Mouse (Mus musculus) forebrain, embryonic 11.5 days (tissue): ENCODE measurements around the gene Gpn2. TPM values are rescaled to one million over a fixed set of nuclear protein-coding genes. Genes with fewer than 3 reads are reported as not detected.
A peak's percentile ranks its signal among the peaks of the same experiment; 100 is the strongest.

ENCODE experiments used
- ATAC-seq: fragments of 200-750 bp; cut with Nextera tagmentation; replicated peaks from 2 replicates; pipeline ENCODE4 v1.8.0; 2017; ENCODE audit warnings: moderate TSS enrichment; ENCODE audit not compliant: low FRiP score
- DNase-seq: peaks from one replicate; pipeline ENCODE4 v3.0.0-alpha.2; 2017; ENCODE audit warnings: low spot score
- H3K27ac ChIP-seq: fragments of 300-500 bp; sonication (generic); 2 replicates; pipeline ENCODE4 v1.5.1; 2014; ENCODE audit warnings: low read depth, low read length
- H3K27me3 ChIP-seq: fragments of 300-500 bp; sonication (generic); 2 replicates; pipeline ENCODE4 v1.6.1; 2014; ENCODE audit warnings: mild to moderate bottlenecking, low read length, mixed read lengths; ENCODE audit not compliant: control insufficient read depth, insufficient read depth
- H3K36me3 ChIP-seq: fragments of 300-500 bp; sonication (generic); 2 replicates; pipeline ENCODE4 v1.6.1; 2014; ENCODE audit warnings: mild to moderate bottlenecking, low read length, moderate library complexity, mixed read lengths; ENCODE audit not compliant: control insufficient read depth, insufficient read depth
- H3K4me1 ChIP-seq: fragments of 300-500 bp; sonication (generic); replicated peaks from 2 replicates; pipeline ENCODE4 v1.6.1; 2014; ENCODE audit warnings: low read length, mixed read lengths; ENCODE audit not compliant: control insufficient read depth, insufficient read depth
- H3K4me2 ChIP-seq: fragments of 300-500 bp; sonication (generic); 2 replicates; pipeline ENCODE4 v1.6.1; 2014; ENCODE audit warnings: low read depth, mild to moderate bottlenecking, low read length, moderate library complexity, mixed read lengths; ENCODE audit not compliant: severe bottlenecking
- H3K4me3 ChIP-seq: fragments of 300-500 bp; sonication (generic); 2 replicates; pipeline ENCODE4 v1.5.1; 2014; ENCODE audit warnings: low read depth, low read length
- H3K9ac ChIP-seq: fragments of 300-500 bp; sonication (generic); 2 replicates; pipeline ENCODE4 v1.6.1; 2014; ENCODE audit warnings: low read length
- H3K9me3 ChIP-seq: fragments of 300-500 bp; sonication (generic); 2 replicates; pipeline ENCODE4 v1.6.1; 2016; ENCODE audit warnings: low read length, mixed read lengths; ENCODE audit not compliant: control insufficient read depth
- WGBS: fragments of 180-500 bp; shearing (Covaris S2); extraction: QIAGEN DNeasy Blood & Tissue Kit; methylation state at CpG from one replicate; pipeline ENCODE4 v1.1.7; 2014; 5-methylcytosine and 5-hydroxymethylcytosine counted together
- microRNA-seq: library from miRNA; unstranded; fragments of <30 nt; microRNA quantifications from one replicate; pipeline ENCODE4, GENCODE M21; 2016; ENCODE audit not compliant: insufficient number of aligned reads
- polyA plus RNA-seq: library from polyadenylated mRNA; unstranded; fragments of >200 nt; fragmentation: Nextera tagmentation; extraction: Ambion mirVana; gene quantifications from 2 replicates; pipeline ENCODE4 v1.2.1, GENCODE M21; 2014

Gene Gpn2
- polyA plus RNA-seq, 1 experiment from 2014 or later, result 28.6 TPM

- ATAC-seq, result no peak
- H3K9ac ChIP-seq, result no peak overlapping the region
- WGBS, result 85% methylated on average over 14 of the region's 14 CpGs
These were observed 47.1 kb downstream of the Gpn2 start for GRCm38 (mm10) chr4:133631071-133631768.

GRCm38 (mm10) chr4:133631769-133632411 lies 47.7 kb downstream of the Gpn2 start:
- no peak for ATAC-seq
- Histone ChIP-seq H3K36me3 (no peaks in the 10 kb centered on the region), H3K4me2 (peak overlapping the region; percentile 97), H3K9me3 (no peaks in the 10 kb centered on the region), H3K4me1 (no peaks in the 10 kb centered on the region; the same call in 1 of the 2 replicates), H3K27ac (no peak overlapping the region), H3K4me3 (peak overlapping the region; percentile 90), H3K27me3 (no peaks in the 10 kb centered on the region), H3K9ac (peak overlapping the region; percentile 93)
- 55% methylated on average over 9 of the region's 9 CpGs for WGBS
- DNase-seq, result no peak

More at GRCm38 (mm10) chr4:133631071-133631768, 47.1 kb downstream of the Gpn2 start:
- Histone ChIP-seq H3K4me3 (no peak overlapping the region), H3K4me1 (no peaks in the 10 kb centered on the region; the same call in 1 of the 2 replicates), H3K9me3 (no peaks in the 10 kb centered on the region), H3K36me3 (no peaks in the 10 kb centered on the region), H3K4me2 (no peak overlapping the region), H3K27me3 (no peaks in the 10 kb centered on the region), H3K27ac (no peak overlapping the region)
- no peak for DNase-seq

GRCm38 (mm10) chr4:133632483-133633327 lies 48.5 kb downstream of the Gpn2 start:
- peak; percentile 79 for DNase-seq
- peak; percentile 49; the same call in 1 of the 2 replicates for ATAC-seq
- H3K27me3 ChIP-seq, result no peaks in the 10 kb centered on the region
- H3K9ac ChIP-seq, result peak overlapping the region; percentile 93
- H3K36me3 ChIP-seq, result no peaks in the 10 kb centered on the region
- under 1% methylated on average over 54 of the region's 69 CpGs for WGBS
- peak overlapping the region; percentile 90 for H3K4me3 ChIP-seq
- H3K4me2 ChIP-seq, result peak overlapping the region; percentile 97
- H3K9me3 ChIP-seq, result no peaks in the 10 kb centered on the region
- no peaks in the 10 kb centered on the region; the same call in 1 of the 2 replicates for H3K4me1 ChIP-seq
- no peak overlapping the region; the same call in 1 of the 2 replicates for H3K27ac ChIP-seq

DNA sequence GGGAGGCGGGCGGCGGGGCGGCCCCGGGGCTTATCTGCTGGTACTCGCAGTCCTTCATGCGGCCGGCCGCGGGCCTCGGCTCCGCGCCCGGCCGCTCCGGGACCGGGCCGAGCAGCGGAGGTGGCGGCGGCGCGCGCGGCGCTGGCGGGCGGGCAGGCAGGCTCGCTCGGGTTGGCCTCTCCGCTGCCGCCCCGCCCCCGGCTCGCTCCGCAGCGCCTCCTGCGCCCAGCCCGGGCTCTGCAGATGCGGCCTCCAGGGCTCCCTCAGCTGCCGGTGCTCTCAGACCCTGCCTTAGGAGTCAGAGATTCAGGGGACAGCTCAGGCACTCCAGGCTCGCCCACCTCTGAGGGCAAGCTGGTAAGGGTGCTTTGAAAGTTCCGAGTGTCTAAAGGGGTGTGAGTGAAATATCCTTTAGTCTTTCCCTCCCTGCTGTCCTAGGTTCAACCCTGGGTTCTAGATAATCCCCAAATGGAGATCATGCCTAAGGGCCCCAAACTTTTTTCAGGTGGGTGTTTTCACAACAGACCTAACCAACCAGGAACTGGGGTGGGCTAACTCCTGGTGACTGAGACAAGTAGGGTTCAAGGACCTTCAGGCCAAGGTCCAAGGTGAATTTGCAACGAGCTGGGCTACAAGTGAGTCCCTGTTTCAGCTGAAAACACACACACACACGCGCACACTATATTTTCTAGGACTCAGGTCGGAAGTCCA lies 49.3 kb downstream of the Gpn2 start:
- ATAC-seq, result peak; percentile 85
- Histone ChIP-seq H3K27ac (no peak overlapping the region; the same call in 1 of the 2 replicates), H3K9me3 (no peaks in the 10 kb centered on the region), H3K4me3 (peak overlapping the region; percentile 90), H3K27me3 (no peaks in the 10 kb centered on the region), H3K4me2 (peak overlapping the region; percentile 97; the same call in 1 of the 2 replicates), H3K9ac (peak overlapping the region; percentile 93), H3K36me3 (no peaks in the 10 kb centered on the region), H3K4me1 (no peaks in the 10 kb centered on the region; the same call in 1 of the 2 replicates)
- DNase-seq, result peak; percentile 94
- WGBS, result 11% methylated on average over 31 of the region's 47 CpGs

DNA sequence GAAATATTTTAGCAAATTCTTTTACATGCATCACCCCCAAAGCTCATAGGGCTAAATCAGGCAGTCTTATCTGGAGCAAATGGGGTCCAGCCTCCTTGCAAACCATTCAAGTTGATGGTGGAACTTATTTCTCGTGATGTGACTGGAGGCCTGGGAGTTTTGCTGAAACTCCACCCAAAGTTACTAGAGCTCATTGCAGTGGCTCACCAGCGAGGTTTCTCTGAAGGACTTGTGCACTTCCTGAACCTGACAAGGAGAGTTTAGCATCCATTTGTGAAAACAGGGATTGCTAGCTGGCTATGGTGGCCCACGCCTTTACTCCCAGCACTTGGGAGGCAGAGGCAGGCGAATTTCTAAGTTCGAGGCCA lies 49.9 kb downstream of the Gpn2 start:
- ATAC-seq, result no peak
- Histone ChIP-seq H3K27me3 (no peaks in the 10 kb centered on the region), H3K9ac (no peak overlapping the region), H3K4me1 (no peaks in the 10 kb centered on the region; the same call in 1 of the 2 replicates), H3K36me3 (no peaks in the 10 kb centered on the region), H3K4me3 (no peak overlapping the region), H3K4me2 (no peak overlapping the region), H3K27ac (no peak overlapping the region), H3K9me3 (no peaks in the 10 kb centered on the region)
- 81% methylated on average over 5 of the region's 5 CpGs for WGBS
- no peak for DNase-seq

Small RNAs within 50 kb of the gene (microRNA-seq; reads per million reads assigned to microRNA genes)
- not detected for gene Gm23158

Other genes starting within 250 kb of the Gpn2 start
- 21.0 and 24.7 TPM in 2 replicates for gene Wdtc1, start 230.9 kb upstream of the Gpn2 start, polyA plus RNA-seq
- gene Slc9a1, start 214.7 kb upstream of the Gpn2 start, polyA plus RNA-seq, result 7.4 and 9.4 TPM in 2 replicates
- gene Tent5b, start 104.2 kb upstream of the Gpn2 start, polyA plus RNA-seq, result 0.76 and 0.80 TPM in 2 replicates
- gene Trnp1, start 85.8 kb upstream of the Gpn2 start, polyA plus RNA-seq, result 1.8 and 1.9 TPM in 2 replicates
- gene Kdf1, start 65.4 kb upstream of the Gpn2 start, polyA plus RNA-seq, result 1.1 and 2.1 TPM in 2 replicates
- gene Nudc, start 38.4 kb upstream of the Gpn2 start, polyA plus RNA-seq, result 348 and 363 TPM in 2 replicates
- 0.16 TPM in 1 of 2 replicates, not detected in the other for gene Nr0b2, start 31.0 kb upstream of the Gpn2 start, polyA plus RNA-seq
- gene Gpatch3, start 9.6 kb upstream of the Gpn2 start, polyA plus RNA-seq, result 9.2 and 9.3 TPM in 2 replicates
- gene Sfn, start 17.8 kb downstream of the Gpn2 start, polyA plus RNA-seq, result 11.6 and 15.7 TPM in 2 replicates
- gene Zdhhc18, start 65.8 kb downstream of the Gpn2 start, polyA plus RNA-seq, result 4.8 and 6.3 TPM in 2 replicates
- 17.2 and 17.8 TPM in 2 replicates for gene Pigv, start 88.3 kb downstream of the Gpn2 start, polyA plus RNA-seq
- gene Arid1a, start 172.4 kb downstream of the Gpn2 start, polyA plus RNA-seq, result 54.2 and 56.6 TPM in 2 replicates